Mouse (Mus musculus) spleen, postnatal 0 days (tissue): ENCODE data around the gene Leprot. TPM values are rescaled to one million over a fixed set of nuclear protein-coding genes. Genes with fewer than 3 reads are reported as not detected.

Source experiments
- polyA plus RNA-seq: library from polyadenylated mRNA; unstranded; fragments of >200 nt; fragmentation: Nextera tagmentation; extraction: Ambion mirVana; gene quantifications from 2 replicates; pipeline ENCODE4 v1.2.1, GENCODE M21; 2015

The Leprot gene
- polyA plus RNA-seq, result 102 TPM in 2 replicates

GRCm38 (mm10) chr4:101647196-101647905 is at the start of gene Leprot:
TSS of gene Leprot (plus strand) at chr4:101647718.

Other genes with a start within 250 kb of the Leprot start
- gene Ak4, start 228.4 kb upstream of the Leprot start, polyA plus RNA-seq, result 0.59 and 0.96 TPM in 2 replicates
- gene Dnajc6, start 151.1 kb upstream of the Leprot start, polyA plus RNA-seq, result 0.73 and 1.3 TPM in 2 replicates
- gene Lepr, start 69.7 kb downstream of the Leprot start, polyA plus RNA-seq, result 2.6 and 4.5 TPM in 2 replicates
- gene B020004J07Rik, start 196.3 kb downstream of the Leprot start, polyA plus RNA-seq, result not detected in 2 replicates
- not detected in 2 replicates for gene C130073F10Rik, start 246.1 kb downstream of the Leprot start, polyA plus RNA-seq